Mouse (Mus musculus) MN1 (cell line): ENCODE measurements around the gene Olfr504.
"Not testable (repeated sequence)": the region's sequence is repeated elsewhere in the genome, so short reads cannot be mapped to it uniquely, and the experiment has no call there.

ENCODE experiments used
- DNase-seq: peaks from one replicate; pipeline ENCODE4 v3.0.0-alpha.2; 2016; ENCODE audit warnings: low spot score

Olfr504 gene

GRCm38 (mm10) chr7:108565693-108566092, at the start of gene Olfr504:
Gene Olfr504 (minus strand): TSS chr7:108565793.
- no peak for DNase-seq

- DNase-seq: no peak
These were observed 48.5 kb upstream of the Olfr504 start for GRCm38 (mm10) chr7:108614110-108614509.

DNA sequence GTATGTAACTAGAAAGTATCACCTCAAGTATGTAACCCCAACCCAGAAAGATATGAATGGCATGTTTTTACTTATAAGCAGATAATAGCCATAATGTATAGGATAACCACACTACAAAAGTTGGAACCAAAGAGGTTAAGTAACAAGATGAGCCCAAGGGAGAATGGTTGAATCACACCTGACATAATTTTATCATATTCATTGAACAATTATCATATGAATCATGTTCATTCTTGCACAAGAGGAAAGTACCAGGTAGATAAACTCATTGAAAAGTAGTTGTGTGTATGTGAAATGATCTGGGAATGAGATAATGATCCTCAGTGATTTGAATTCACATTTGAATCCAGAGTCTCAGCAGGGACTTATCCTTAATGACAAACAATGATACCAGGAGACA, 44.9 kb upstream of the Olfr504 start, which contains the start of gene Olfr506:
Gene Olfr506 (plus strand): TSS at position 301 of the 400 bp plus-strand sequence.
- no peak for DNase-seq

GRCm38 (mm10) chr7:108601916-108602315, 36.3 kb upstream of the Olfr504 start:
- not testable (repeated sequence) for DNase-seq

DNA sequence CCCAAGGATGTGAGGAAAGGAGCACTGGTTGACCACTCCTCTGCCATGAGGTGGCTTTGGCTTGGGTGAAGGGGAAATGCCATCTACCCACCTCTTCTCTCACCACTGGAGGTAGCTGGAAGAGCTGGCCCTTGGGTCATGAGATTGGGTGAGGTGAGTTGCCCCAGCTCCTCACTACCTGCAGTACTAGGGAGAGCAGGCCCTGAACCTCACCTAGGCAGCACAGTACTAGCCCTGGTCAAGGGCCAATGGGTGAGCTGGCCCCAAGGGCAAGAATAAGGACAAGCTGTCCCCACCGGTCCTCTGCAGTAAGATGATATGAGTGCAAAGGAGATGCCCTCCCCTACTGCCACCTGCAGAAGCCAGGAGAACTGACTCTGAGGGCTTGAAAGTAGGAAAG, 24.2 kb upstream of the Olfr504 start:
- DNase-seq: no peak

DNA sequence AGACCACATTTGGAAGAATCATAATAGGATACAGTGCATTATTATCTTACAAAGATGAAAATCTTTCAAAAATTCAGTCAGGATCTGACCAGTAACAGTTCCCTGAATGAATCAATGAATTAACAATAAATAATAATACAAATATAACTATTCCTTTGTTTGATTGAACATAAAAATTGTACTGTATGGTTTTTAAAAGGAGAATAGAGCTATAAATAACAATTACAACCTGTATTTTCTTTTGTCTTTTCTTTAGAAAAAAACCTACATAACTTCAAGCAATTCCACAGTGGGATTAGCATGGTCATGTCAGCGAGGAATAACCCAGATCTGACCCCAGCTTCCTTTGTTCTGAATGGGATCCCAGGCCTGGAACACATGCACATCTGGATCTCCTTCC, 21.4 kb downstream of the Olfr504 start, which contains the start of gene Olfr503:
Gene Olfr503 (plus strand): TSS at position 301 of the 400 bp plus-strand sequence.
- DNase-seq: not testable (repeated sequence)

GRCm38 (mm10) chr7:108542416-108542815, 23.2 kb downstream of the Olfr504 start:
- DNase-seq: no peak

DNA sequence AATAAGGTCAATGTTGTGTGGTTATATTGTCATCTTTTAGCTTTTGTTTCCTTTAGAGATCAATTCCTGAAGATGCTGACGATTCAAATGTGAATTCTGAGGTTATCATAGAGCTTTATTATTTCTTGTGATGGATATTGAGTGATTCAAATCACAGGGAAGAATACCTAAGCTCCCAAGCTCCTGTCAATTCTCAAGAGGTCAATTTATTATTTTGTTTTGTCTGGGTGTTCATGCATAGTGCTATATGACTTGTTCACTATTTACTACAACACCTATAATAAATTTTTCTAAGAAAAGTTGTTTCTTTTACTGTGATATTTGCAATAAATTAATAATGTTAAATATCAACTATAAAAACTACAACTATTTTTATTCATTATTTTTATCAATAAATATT, 40.6 kb downstream of the Olfr504 start, which contains the start of gene Olfr502:
Gene Olfr502 (minus strand): TSS at position 101 of the 400 bp plus-strand sequence.
- no peak for DNase-seq
